Mouse (Mus musculus) liver, adult 2 months (tissue): ENCODE measurements at regions not wholly inside any gene's neighbourhood (a gene's known extent, or its start where the extent isn't known, plus 50 kb on each side); places are given as distances from the start of the nearest gene placed in this dataset.
A peak's percentile ranks its signal among the peaks of the same experiment; 100 is the strongest.

Experiments
- DNase-seq: peaks from one replicate; pipeline ENCODE4 v3.0.0-alpha.2; 2011; ENCODE audit warnings: low read depth, low spot score; ENCODE audit errors: extremely low read depth
- H3K27ac ChIP-seq: fragments of 200-500 bp; replicated peaks from 2 replicates; pipeline ENCODE4 v1.5.1; 2012; ENCODE audit warnings: low read depth, mild to moderate bottlenecking, control low read depth, inconsistent platforms, low read length; ENCODE audit not compliant: insufficient read depth
- H3K27me3 ChIP-seq: fragments of 200-500 bp; 2 replicates; pipeline ENCODE4 v1.6.1; 2012; ENCODE audit warnings: mild to moderate bottlenecking, moderate library complexity, low read length, inconsistent platforms; ENCODE audit not compliant: control insufficient read depth, insufficient read depth
- H3K36me3 ChIP-seq: fragments of 200-500 bp; 2 replicates; pipeline ENCODE4 v1.6.1; 2012; ENCODE audit warnings: low read length, inconsistent platforms; ENCODE audit not compliant: control insufficient read depth, insufficient read depth
- H3K4me1 ChIP-seq: fragments of 200-500 bp; 2 replicates; pipeline ENCODE4 v1.6.1; 2011; ENCODE audit warnings: low read length; ENCODE audit not compliant: control insufficient read depth, insufficient read depth
- H3K4me3 ChIP-seq: fragments of 200-500 bp; 2 replicates; pipeline ENCODE4 v1.5.1; 2011; ENCODE audit warnings: low read depth, mild to moderate bottlenecking, control low read depth, low read length, moderate library complexity; ENCODE audit not compliant: insufficient read depth
- H3K79me2 ChIP-seq: fragments of 200-500 bp; 2 replicates; pipeline ENCODE4 v1.6.1; 2012; ENCODE audit warnings: inconsistent platforms, mild to moderate bottlenecking, low read length, moderate library complexity; ENCODE audit not compliant: control insufficient read depth, insufficient read depth
- H3K9ac ChIP-seq: fragments of 200-500 bp; 2 replicates; pipeline ENCODE4 v1.6.1; 2012; ENCODE audit warnings: low read depth, mild to moderate bottlenecking, control low read depth, inconsistent platforms, low read length
- CTCF ChIP-seq: fragments of 200-500 bp; IDR thresholded peaks from 2 replicates; pipeline ENCODE4 v1.5.1; 2011; ENCODE audit warnings: low read depth, low read length, control low read depth
- POLR2A ChIP-seq: fragments of 200-500 bp; IDR thresholded peaks from 2 replicates; pipeline ENCODE4 v1.6.1; 2011; ENCODE audit warnings: low read length, control low read depth; ENCODE audit not compliant: insufficient read depth; ENCODE audit errors: extremely low read depth
- WGBS: fragments of 180-500 bp; shearing (Covaris S2); methylation state at CpG from one replicate; pipeline ENCODE4 v1.1.7; 2018; 5-methylcytosine and 5-hydroxymethylcytosine counted together

- Histone ChIP-seq H3K27me3 (no peaks in the 10 kb centered on the region), H3K79me2 (no peaks in the 10 kb centered on the region), H3K4me1 (no peaks in the 10 kb centered on the region), H3K9ac (no peak overlapping the region), H3K36me3 (no peaks in the 10 kb centered on the region), H3K27ac (no peak overlapping the region), H3K4me3 (no peak overlapping the region)
- TF ChIP-seq POLR2A (no peak), CTCF (peak; percentile 39)
- 66% methylated on average over 2 of the region's 2 CpGs for WGBS
- DNase-seq: no peak
Measured at GRCm38 (mm10) chr4:124335726-124336125, 274.9 kb downstream of the 3100002H09Rik start.

GRCm38 (mm10) chr4:124332974-124333373 lies 277.6 kb downstream of the 3100002H09Rik start:
- H3K27me3 ChIP-seq: no peaks in the 10 kb centered on the region
- no peak for DNase-seq
- H3K4me3 ChIP-seq: no peak overlapping the region
- TF ChIP-seq CTCF (no peak), POLR2A (no peak)
- WGBS: 69% methylated on average over 2 of the region's 2 CpGs
- H3K4me1 ChIP-seq: no peaks in the 10 kb centered on the region
- no peaks in the 10 kb centered on the region for H3K36me3 ChIP-seq
- H3K27ac ChIP-seq: no peak overlapping the region
- no peaks in the 10 kb centered on the region for H3K79me2 ChIP-seq
- no peak overlapping the region for H3K9ac ChIP-seq

DNA sequence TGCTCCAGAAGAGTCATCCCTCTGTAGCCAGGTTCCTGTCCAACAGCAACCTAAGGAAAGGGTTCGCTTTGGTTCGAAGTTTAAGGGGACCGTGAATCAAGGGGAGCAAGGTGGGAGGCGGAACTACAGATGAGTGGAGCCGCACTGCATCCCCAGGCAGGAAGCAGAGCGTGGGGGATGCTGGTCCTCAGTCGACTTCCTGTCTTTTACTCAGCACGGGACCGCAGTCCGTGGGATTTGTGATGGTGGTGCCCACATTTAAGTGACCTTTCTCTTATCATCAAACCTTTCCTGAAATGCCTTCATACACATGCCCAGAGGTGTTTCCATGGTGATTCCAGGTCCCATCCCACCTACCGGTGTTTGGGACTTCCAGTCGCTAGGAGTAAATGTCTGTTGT lies 278.2 kb downstream of the 3100002H09Rik start:
- Histone ChIP-seq H3K27me3 (no peaks in the 10 kb centered on the region), H3K4me1 (no peaks in the 10 kb centered on the region), H3K4me3 (no peak overlapping the region), H3K27ac (no peak overlapping the region), H3K9ac (no peak overlapping the region), H3K79me2 (no peaks in the 10 kb centered on the region), H3K36me3 (no peaks in the 10 kb centered on the region)
- no peak for TF ChIP-seq POLR2A
- TF ChIP-seq CTCF: no peak
- WGBS: 81% methylated on average over 12 of the region's 12 CpGs
- no peak for DNase-seq

GRCm38 (mm10) chr4:124329107-124329771 lies 281.4 kb downstream of the 3100002H09Rik start:
- Histone ChIP-seq H3K27ac (no peak overlapping the region), H3K9ac (no peak overlapping the region), H3K27me3 (no peaks in the 10 kb centered on the region), H3K79me2 (no peaks in the 10 kb centered on the region), H3K36me3 (no peaks in the 10 kb centered on the region), H3K4me3 (no peak overlapping the region), H3K4me1 (no peaks in the 10 kb centered on the region)
- no peak for DNase-seq
- no peak for TF ChIP-seq POLR2A
- no peak for TF ChIP-seq CTCF
- 79% methylated on average over 15 of the region's 15 CpGs for WGBS

GRCm38 (mm10) chr4:124326301-124326700 lies 284.3 kb downstream of the 3100002H09Rik start:
- Histone ChIP-seq H3K9ac (no peak overlapping the region), H3K36me3 (no peaks in the 10 kb centered on the region), H3K27ac (no peak overlapping the region), H3K4me1 (no peaks in the 10 kb centered on the region), H3K79me2 (no peaks in the 10 kb centered on the region), H3K4me3 (no peak overlapping the region), H3K27me3 (no peaks in the 10 kb centered on the region; the same call in 1 of the 2 replicates)
- WGBS: 89% methylated on average over 9 of the region's 9 CpGs
- no peak for DNase-seq
- TF ChIP-seq CTCF (no peak), POLR2A (no peak)

DNA sequence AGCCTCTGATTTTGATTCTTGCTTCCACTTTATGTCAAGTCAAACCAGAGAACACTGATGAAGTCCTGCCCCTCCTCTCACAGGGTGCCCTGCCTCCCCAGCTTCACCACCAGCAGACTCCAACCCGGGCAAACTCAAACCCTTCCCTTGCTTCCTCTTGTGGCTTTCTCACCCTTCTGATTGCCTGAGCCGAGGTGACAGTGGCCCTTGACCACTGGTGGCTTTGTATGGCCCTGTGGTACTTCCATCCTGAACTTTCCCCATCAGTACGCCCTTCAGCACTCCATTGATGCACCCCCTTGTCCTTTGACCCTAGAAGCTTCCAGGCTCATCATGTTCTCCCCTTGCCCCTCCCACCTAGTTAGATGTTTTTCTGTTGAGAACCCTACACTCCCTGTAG lies 287.0 kb downstream of the 3100002H09Rik start:
- no peak for DNase-seq
- H3K9ac ChIP-seq: no peak overlapping the region
- H3K4me1 ChIP-seq: no peaks in the 10 kb centered on the region
- no peaks in the 10 kb centered on the region for H3K36me3 ChIP-seq
- H3K27me3 ChIP-seq: no peaks in the 10 kb centered on the region; the same call in 1 of the 2 replicates
- no peak overlapping the region for H3K27ac ChIP-seq
- WGBS: 53% methylated on average over 3 of the region's 3 CpGs
- H3K4me3 ChIP-seq: no peak overlapping the region
- H3K79me2 ChIP-seq: no peaks in the 10 kb centered on the region
- TF ChIP-seq POLR2A: no peak
- TF ChIP-seq CTCF: no peak
